Mouse (Mus musculus) ES-E14 (cell line): ENCODE data around the gene Alkbh2. TPM values are rescaled to one million over a fixed set of nuclear protein-coding genes. Genes with fewer than 3 reads are reported as not detected.

Experiments
- DNase-seq: peaks from one replicate; pipeline ENCODE4 v3.0.0-alpha.2; 2013; ENCODE audit warnings: low read depth, low spot score
- H3K27ac ChIP-seq: 2 replicates; pipeline ENCODE4 v1.5.1; 2012; ENCODE audit warnings: low read depth, mild to moderate bottlenecking, low read length, moderate library complexity, mixed read lengths; ENCODE audit not compliant: poor library complexity, insufficient read depth, severe bottlenecking
- H3K36me3 ChIP-seq: 2 replicates; pipeline ENCODE4 v1.6.1; 2012; ENCODE audit warnings: mild to moderate bottlenecking, low read length, moderate library complexity, mixed read lengths; ENCODE audit not compliant: control insufficient read depth, poor library complexity, insufficient read depth, severe bottlenecking
- H3K4me1 ChIP-seq, 2 experiments: fragments of 150-350 bp in 1 of 2; sonication (generic) in 1 of 2; 2 replicates each; pipeline ENCODE4 v1.6.1; 2012; ENCODE audit warnings: low read length in 2 of 2, mild to moderate bottlenecking in 1 of 2, mixed read lengths in 1 of 2; ENCODE audit not compliant: control insufficient read depth in 2 of 2, insufficient read depth in 2 of 2, poor library complexity in 1 of 2
- H3K4me3 ChIP-seq, 2 experiments: fragments of 150-350 bp in 1 of 2; sonication (generic) in 1 of 2; 2 replicates each; pipeline ENCODE4 v1.5.1; 2012; ENCODE audit warnings: low read length in 2 of 2, low read depth in 1 of 2, mild to moderate bottlenecking in 1 of 2, mixed read lengths in 1 of 2; ENCODE audit not compliant: insufficient read depth in 1 of 2, poor library complexity in 1 of 2, severe bottlenecking in 1 of 2
- H3K9ac ChIP-seq: 2 replicates; pipeline ENCODE4 v1.6.1; 2012; ENCODE audit warnings: low read depth, mild to moderate bottlenecking, low read length, mixed read lengths; ENCODE audit not compliant: poor library complexity, insufficient read depth, severe bottlenecking
- H3K9me3 ChIP-seq: fragments of 150-350 bp; sonication (generic); 2 replicates; pipeline ENCODE4 v1.6.1; 2012; ENCODE audit warnings: low read depth, mild to moderate bottlenecking, low read length; ENCODE audit not compliant: control insufficient read depth, insufficient read depth
- CHD2 ChIP-seq: IDR thresholded peaks from 2 replicates; pipeline ENCODE4 v1.6.1; 2014; ENCODE audit warnings: mild to moderate bottlenecking, low read depth, low read length, inconsistent platforms
- HCFC1 ChIP-seq: IDR thresholded peaks from 2 replicates; pipeline ENCODE4 v1.6.1; 2012; ENCODE audit warnings: low read length, inconsistent platforms, borderline replicate concordance; ENCODE audit not compliant: insufficient read depth
- MAFK ChIP-seq: IDR thresholded peaks from 2 replicates; pipeline ENCODE4 v1.6.1; 2014; ENCODE audit warnings: mild to moderate bottlenecking, low read depth, low read length, inconsistent platforms; ENCODE audit not compliant: insufficient read depth
- ZC3H11A ChIP-seq: IDR thresholded peaks from 2 replicates; pipeline ENCODE4 v1.6.1; 2012; ENCODE audit warnings: low read depth, mild to moderate bottlenecking, inconsistent platforms, low read length, borderline replicate concordance
- ZNF384 ChIP-seq: IDR thresholded peaks from 2 replicates; pipeline ENCODE4 v1.6.1; 2012; ENCODE audit warnings: low read depth, low read length, inconsistent platforms
- in situ Hi-C, 2 experiments: fragments of 600-800 bp; cut with MboI; formaldehyde crosslinking; loops; one replicate each; pipeline ENCODE4 v1.15.1; 2025; ENCODE audit warnings: low sequenced_read_pairs in 2 of 2, inconsistent platforms in 1 of 2; ENCODE audit not compliant: unreplicated experiment in 2 of 2
- total RNA-seq: library from RNA; depleted of rRNA; stranded (reverse); fragments of 300-350 nt; gene quantifications from 2 replicates; pipeline ENCODE4 v1.2.3, GENCODE M21; 2012; rRNA removed

The Alkbh2 gene
- total RNA-seq, result 26.7 and 32.6 TPM in 2 replicates

DNA sequence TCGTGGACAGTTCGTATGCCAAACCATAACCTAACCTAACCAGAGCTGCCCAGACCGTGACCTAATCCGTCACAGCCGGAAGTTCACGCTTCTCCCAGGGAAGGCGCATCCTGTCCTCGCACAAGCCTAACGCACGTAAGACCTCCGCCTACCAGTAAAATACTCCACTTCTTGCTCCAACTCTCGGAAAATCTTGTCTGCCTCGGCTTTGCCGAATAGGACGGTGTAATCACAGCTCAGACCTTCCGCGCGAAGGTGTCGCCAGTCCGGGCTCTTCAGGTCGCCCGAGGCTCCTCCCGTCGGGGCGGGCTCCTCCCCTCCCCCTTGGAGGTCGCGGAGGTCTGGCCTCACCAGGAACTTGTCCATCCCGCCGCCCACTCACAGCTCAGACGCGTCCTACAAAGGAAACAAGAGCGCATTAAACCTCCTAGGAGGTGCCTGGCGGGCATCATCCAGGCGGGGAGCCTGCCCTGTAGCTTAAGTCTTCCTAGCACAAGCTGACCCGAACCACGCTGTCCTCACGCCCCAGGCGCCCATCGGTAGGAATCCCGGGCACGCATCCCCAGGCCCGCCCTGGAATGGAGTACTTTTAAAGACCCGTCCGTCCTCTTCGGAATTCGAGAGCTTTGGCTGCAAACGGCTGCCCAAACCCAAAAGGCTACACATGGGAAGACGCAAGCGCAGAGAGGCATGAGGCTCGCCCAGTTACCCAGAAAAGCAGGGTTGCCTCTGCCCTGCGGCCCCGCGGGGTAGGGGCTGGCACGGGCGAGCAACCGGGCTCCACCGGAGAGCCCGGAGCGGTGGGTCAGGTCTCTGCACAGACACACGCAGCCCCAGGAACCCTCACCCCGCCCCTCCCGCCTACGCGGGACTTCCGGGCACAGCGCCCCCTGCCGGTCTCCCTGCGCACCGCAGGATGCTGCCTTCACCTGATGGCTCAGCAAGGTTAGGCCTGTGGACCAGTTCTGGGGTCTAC lies at the start of gene Alkbh2:
Gene Alkbh2, minus strand, starts transcription at position 845 of the 976 bp plus-strand sequence.
- H3K4me3 ChIP-seq, result peak within 1 kb of the TSS; percentile 81 to 94
- no peak for DNase-seq
- H3K4me1 ChIP-seq, result peaks cover 3 to 25% of the 10 kb centered on the region in 2 experiments
- TF ChIP-seq ZC3H11A (peak; percentile 21; the same call in 1 of the 2 replicates), MAFK (no peak)
- H3K36me3 ChIP-seq, result peaks cover 32% of the 10 kb centered on the region
- in situ Hi-C loops, result no loop called here
- H3K27ac ChIP-seq, result peak within 1 kb of the TSS; percentile 92
- H3K9ac ChIP-seq, result peak within 1 kb of the TSS; percentile 87
- no peaks in the 10 kb centered on the region for H3K9me3 ChIP-seq

- TF ChIP-seq ZC3H11A, result no peak
- peak; percentile 90 for TF ChIP-seq MAFK
- TF ChIP-seq CHD2, result no peak
- peak; percentile 91 for TF ChIP-seq ZNF384
- Histone ChIP-seq H3K9ac (peak overlapping the region; percentile 61), H3K9me3 (no peaks in the 10 kb centered on the region), H3K4me1 (peaks cover 6 to 8% of the 10 kb centered on the region in 2 experiments; a peak in 2 of 4 replicates), H3K36me3 (no peaks in the 10 kb centered on the region), H3K4me3 (peak overlapping the region; percentile 70 to 93), H3K27ac (peak overlapping the region; percentile 40; the same call in 1 of the 2 replicates)
- in situ Hi-C loops, result no loop called here
- DNase-seq, result no peak
Observed at GRCm38 (mm10) chr5:114176548-114177400, 48.8 kb upstream of the Alkbh2 start.

DNA sequence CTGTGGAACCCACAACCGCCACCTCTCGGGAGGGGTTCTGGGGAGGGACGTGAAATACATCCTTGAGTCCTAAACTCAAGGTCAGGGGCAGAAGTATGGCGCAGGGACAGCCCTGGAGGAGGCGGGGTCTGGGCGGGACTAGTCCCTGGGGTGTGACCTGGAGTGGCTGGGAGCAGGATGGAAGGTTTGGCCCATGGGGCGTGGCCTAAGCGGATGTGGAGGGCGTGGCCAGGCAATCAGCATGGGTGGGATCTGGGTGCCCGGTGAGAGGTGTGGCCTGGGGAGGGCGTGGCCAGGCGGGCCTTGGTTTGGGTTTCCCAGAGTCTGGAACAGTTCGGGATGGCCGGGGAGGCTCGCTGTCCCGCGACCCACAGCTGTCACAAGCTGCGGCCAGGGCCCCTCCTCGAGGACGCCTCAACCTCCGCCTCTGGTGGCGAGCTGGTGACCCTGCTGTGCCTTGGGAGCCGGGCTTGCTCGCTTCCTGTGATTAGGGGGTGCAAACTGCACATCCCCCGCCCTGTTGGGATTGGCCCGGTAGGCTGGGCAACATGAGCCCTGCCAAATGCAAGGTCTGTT lies 47.7 kb upstream of the Alkbh2 start:
- peak overlapping the region; percentile 61 for H3K9ac ChIP-seq
- DNase-seq, result peak; percentile 99
- H3K4me3 ChIP-seq, result peak overlapping the region; percentile 70 to 93
- H3K9me3 ChIP-seq, result no peaks in the 10 kb centered on the region
- in situ Hi-C loops, result no loop called here
- TF ChIP-seq ZC3H11A (no peak), CHD2 (no peak), MAFK (no peak), ZNF384 (no peak), HCFC1 (no peak)
- H3K4me1 ChIP-seq, result peaks cover 6 to 8% of the 10 kb centered on the region in 2 experiments; a peak in 2 of 4 replicates
- peak overlapping the region; percentile 3; the same call in 1 of the 2 replicates for H3K27ac ChIP-seq
- H3K36me3 ChIP-seq, result no peaks in the 10 kb centered on the region

GRCm38 (mm10) chr5:114174639-114175038 lies 46.6 kb upstream of the Alkbh2 start:
- TF ChIP-seq ZC3H11A (no peak), HCFC1 (peak; percentile 25; the same call in 1 of the 2 replicates)
- H3K9ac ChIP-seq, result no peak overlapping the region
- in situ Hi-C loops, result no loop called here
- H3K36me3 ChIP-seq, result no peaks in the 10 kb centered on the region
- peak overlapping the region; percentile 23 to 72; a peak in 3 of 4 replicates for H3K4me3 ChIP-seq
- H3K9me3 ChIP-seq, result no peaks in the 10 kb centered on the region
- DNase-seq, result peak; percentile 96
- peaks cover 6 to 8% of the 10 kb centered on the region in 2 experiments; a peak in 2 of 4 replicates for H3K4me1 ChIP-seq
- H3K27ac ChIP-seq, result no peak overlapping the region
